Mouse (Mus musculus): ENCODE results near the gene Tbc1d2. TPM values are rescaled to one million over a fixed set of nuclear protein-coding genes. Genes with fewer than 3 reads are reported as not detected.
"Not testable (repeated sequence)": the region's sequence is repeated elsewhere in the genome, so short reads cannot be mapped to it uniquely, and the experiment has no call there.

Gene Tbc1d2
- polyA plus RNA-seq, 1 experiment = 1.0 TPM

GRCm38 (mm10) chr4:46643676-46644112 lies 6.3 kb downstream of the Tbc1d2 start:
- Histone ChIP-seq H3K4me1 (ENCODE audit: control insufficient read depth, insufficient read depth, insufficient read length) (no peaks in the 10 kb centered on the region), H3K4me3 (ENCODE audit: extremely low read depth, insufficient read depth, insufficient read length) (no peak overlapping the region), H3K27me3 (ENCODE audit: control insufficient read depth, insufficient read depth, low read length) (no peaks in the 10 kb centered on the region), H3K27ac (ENCODE audit: insufficient read depth, low read length) (no peak overlapping the region), H3K36me3 (ENCODE audit: control insufficient read depth, insufficient read depth, low read length) (no peaks in the 10 kb centered on the region)
- no peak for DNase-seq (ENCODE audit: low read depth in 1 of 2, low spot score in 2 of 2)
- WGBS = 58% methylated on average over 8 of the region's 8 CpGs
- TF ChIP-seq POLR2A (IDR thresholded peaks at IDR 0.05; ENCODE audit: low read depth, low read length) (no peak), CTCF (IDR thresholded peaks at IDR 0.05; ENCODE audit: extremely low read depth, insufficient read depth, insufficient read length, insufficient replicate concordance) (no peak)

DNA sequence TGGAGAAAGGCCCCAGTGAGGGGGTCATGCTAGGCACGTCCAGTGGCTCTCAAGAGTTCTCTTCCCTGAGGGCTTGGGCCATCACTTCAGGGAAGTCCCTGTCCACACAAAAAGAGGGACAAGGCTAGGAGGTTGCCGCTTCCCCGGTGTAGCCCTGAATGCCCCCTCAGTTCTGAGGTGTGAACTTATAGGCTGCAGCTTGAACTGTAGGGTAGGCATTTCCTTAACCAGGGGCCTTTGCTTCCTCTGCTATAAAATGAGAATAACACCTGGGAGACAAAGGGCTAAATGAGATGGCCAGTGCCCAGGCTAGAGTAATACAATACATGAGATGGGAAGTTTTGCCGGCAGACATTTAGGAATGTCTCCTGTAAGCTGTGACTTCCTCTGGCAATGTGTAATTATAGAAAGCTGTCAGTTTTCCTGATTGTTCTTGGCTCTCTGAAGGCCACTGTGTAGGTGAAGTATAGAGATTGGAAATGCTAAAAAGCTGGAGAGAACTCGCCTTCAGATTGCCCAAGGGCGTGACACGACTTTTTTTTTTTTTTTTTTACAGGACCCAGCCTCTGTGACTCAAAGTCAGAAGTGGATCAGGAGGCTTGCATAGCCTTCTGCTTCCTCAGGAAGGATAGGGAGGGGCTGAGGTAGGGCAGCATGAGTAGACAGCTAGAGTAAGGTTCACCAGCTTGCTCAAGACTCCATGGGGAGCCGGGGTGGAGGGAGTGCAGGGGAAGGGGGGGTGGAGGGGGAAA lies 6.9 kb downstream of the Tbc1d2 start:
- H3K4me1 ChIP-seq (ENCODE audit: control insufficient read depth, insufficient read depth, insufficient read length) = no peaks in the 10 kb centered on the region
- TF ChIP-seq POLR2A (IDR thresholded peaks at IDR 0.05; ENCODE audit: low read depth, low read length) (no peak), CTCF (IDR thresholded peaks at IDR 0.05; ENCODE audit: extremely low read depth, insufficient read depth, insufficient read length, insufficient replicate concordance) (no peak)

DNA sequence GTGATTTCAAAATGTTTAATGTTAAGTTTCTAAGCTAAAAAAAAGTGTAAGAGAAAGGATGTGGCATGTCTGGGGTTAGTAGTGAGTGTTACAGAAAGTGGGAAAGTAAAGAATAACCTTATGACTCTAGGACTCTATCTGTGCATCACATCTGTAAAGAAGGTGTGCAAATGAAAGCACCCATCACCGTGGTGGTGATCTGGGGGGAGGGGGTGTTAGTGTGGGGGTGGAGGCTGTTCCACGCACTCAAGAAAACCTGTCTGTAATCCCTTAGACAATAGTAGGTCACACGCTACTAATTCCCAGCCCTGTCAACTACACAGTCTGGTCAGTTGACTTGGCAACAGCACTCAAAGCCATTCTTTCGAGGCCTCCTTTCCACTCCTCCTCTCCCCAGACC lies 8.7 kb downstream of the Tbc1d2 start:
- Histone ChIP-seq H3K27me3 (ENCODE audit: control insufficient read depth, insufficient read depth, low read length) (no peaks in the 10 kb centered on the region), H3K4me1 (ENCODE audit: control insufficient read depth, insufficient read depth, insufficient read length) (no peaks in the 10 kb centered on the region), H3K36me3 (ENCODE audit: control insufficient read depth, insufficient read depth, low read length) (no peaks in the 10 kb centered on the region), H3K27ac (ENCODE audit: insufficient read depth, low read length) (no peak overlapping the region), H3K4me3 (ENCODE audit: extremely low read depth, insufficient read depth, insufficient read length) (no peak overlapping the region)
- DNase-seq (ENCODE audit: low read depth in 1 of 2, low spot score in 2 of 2) = no peak
- WGBS = 54% methylated on average over 4 of the region's 4 CpGs
- TF ChIP-seq POLR2A (IDR thresholded peaks at IDR 0.05; ENCODE audit: low read depth, low read length) (no peak), CTCF (IDR thresholded peaks at IDR 0.05; ENCODE audit: extremely low read depth, insufficient read depth, insufficient read length, insufficient replicate concordance) (no peak)

More for the DNA sequence above, 6.9 kb downstream of the Tbc1d2 start:
- DNase-seq (ENCODE audit: low read depth in 1 of 2, low spot score in 2 of 2) = no peak
- Histone ChIP-seq H3K36me3 (ENCODE audit: control insufficient read depth, insufficient read depth, low read length) (no peaks in the 10 kb centered on the region), H3K4me3 (ENCODE audit: extremely low read depth, insufficient read depth, insufficient read length) (no peak overlapping the region), H3K27me3 (ENCODE audit: control insufficient read depth, insufficient read depth, low read length) (no peaks in the 10 kb centered on the region), H3K27ac (ENCODE audit: insufficient read depth, low read length) (no peak overlapping the region)
- 53% methylated on average over 8 of the region's 8 CpGs for WGBS

DNA sequence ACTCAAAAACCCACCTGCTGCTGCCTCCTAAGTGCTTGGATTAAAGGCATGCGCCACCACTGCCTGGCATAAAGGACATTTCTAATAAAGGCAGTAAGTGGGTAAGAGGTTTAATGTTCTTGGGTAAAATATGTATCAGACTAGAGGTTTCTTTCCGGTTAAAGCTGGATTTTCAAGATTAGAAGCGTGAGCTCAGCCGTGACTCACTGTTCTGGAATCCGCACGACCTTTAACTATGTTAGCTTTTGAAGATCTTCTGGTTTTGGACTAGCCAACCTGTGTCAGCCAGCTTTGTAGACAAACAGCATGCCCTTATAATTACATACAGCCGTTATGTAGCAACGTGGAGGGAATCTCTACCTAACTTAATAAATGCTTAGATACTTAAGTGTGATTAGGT lies 10.1 kb downstream of the Tbc1d2 start:
- TF ChIP-seq POLR2A (IDR thresholded peaks at IDR 0.05; ENCODE audit: low read depth, low read length) = no peak
- TF ChIP-seq CTCF (IDR thresholded peaks at IDR 0.05; ENCODE audit: extremely low read depth, insufficient read depth, insufficient read length, insufficient replicate concordance) = no peak
- Histone ChIP-seq H3K4me1 (ENCODE audit: control insufficient read depth, insufficient read depth, insufficient read length) (no peaks in the 10 kb centered on the region), H3K36me3 (ENCODE audit: control insufficient read depth, insufficient read depth, low read length) (no peaks in the 10 kb centered on the region), H3K27me3 (ENCODE audit: control insufficient read depth, insufficient read depth, low read length) (no peaks in the 10 kb centered on the region), H3K27ac (ENCODE audit: insufficient read depth, low read length) (no peak overlapping the region), H3K4me3 (ENCODE audit: extremely low read depth, insufficient read depth, insufficient read length) (no peak overlapping the region)
- 92% methylated on average over 8 of the region's 8 CpGs for WGBS
- DNase-seq (ENCODE audit: low read depth in 1 of 2, low spot score in 2 of 2) = no peak

GRCm38 (mm10) chr4:46637250-46637649 lies 12.8 kb downstream of the Tbc1d2 start:
- not testable (repeated sequence) for H3K27me3 ChIP-seq (ENCODE audit: control insufficient read depth, insufficient read depth, low read length); DNase-seq (ENCODE audit: low read depth in 1 of 2, low spot score in 2 of 2); H3K4me1 ChIP-seq (ENCODE audit: control insufficient read depth, insufficient read depth, insufficient read length); H3K4me3 ChIP-seq (ENCODE audit: extremely low read depth, insufficient read depth, insufficient read length); H3K36me3 ChIP-seq (ENCODE audit: control insufficient read depth, insufficient read depth, low read length); H3K27ac ChIP-seq (ENCODE audit: insufficient read depth, low read length)
- WGBS = 94% methylated on average over 10 of the region's 10 CpGs

DNA sequence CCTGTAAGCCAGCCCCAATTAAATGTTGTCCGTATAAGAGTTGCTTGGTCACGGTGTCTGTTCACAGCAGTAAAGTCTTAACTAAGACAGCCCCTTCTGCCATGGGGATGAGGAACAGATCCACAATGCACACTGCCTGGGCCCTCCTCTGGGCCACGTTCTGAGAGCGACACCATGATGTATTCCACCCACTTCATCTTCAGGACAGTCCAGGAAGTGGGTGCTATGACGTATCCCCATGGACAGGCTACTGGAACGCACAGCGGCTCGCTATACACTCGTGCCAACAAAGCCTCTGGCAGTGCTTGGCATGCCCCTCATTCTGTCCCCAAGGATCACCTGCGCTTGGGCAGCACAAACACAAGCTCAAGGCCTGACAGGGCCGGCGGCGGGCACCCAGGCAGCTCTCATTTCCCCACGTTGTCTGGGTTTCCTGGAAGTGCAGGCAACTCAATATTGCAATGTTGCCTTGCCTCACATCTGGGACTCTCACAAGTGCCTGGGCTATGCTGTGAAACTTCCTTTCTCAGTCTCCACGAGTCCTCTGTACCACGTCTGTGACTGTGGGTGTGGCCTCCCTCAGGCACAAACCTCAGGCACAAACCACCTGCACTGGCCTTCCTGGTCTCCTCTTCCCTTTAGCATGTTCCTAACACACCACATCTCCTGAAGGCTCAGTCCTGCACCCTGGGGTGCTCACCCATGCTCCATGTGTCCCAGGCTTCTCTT lies 14.1 kb downstream of the Tbc1d2 start:
- WGBS = 66% methylated on average over 16 of the region's 16 CpGs
- TF ChIP-seq CTCF (IDR thresholded peaks at IDR 0.05; ENCODE audit: extremely low read depth, insufficient read depth, insufficient read length, insufficient replicate concordance) (no peak), POLR2A (IDR thresholded peaks at IDR 0.05; ENCODE audit: low read depth, low read length) (no peak)
- H3K27ac ChIP-seq (ENCODE audit: insufficient read depth, low read length) = no peak overlapping the region
- H3K27me3 ChIP-seq (ENCODE audit: control insufficient read depth, insufficient read depth, low read length) = no peaks in the 10 kb centered on the region
- H3K4me1 ChIP-seq (ENCODE audit: control insufficient read depth, insufficient read depth, insufficient read length) = no peaks in the 10 kb centered on the region
- no peak for DNase-seq (ENCODE audit: low read depth in 1 of 2, low spot score in 2 of 2)
- H3K4me3 ChIP-seq (ENCODE audit: extremely low read depth, insufficient read depth, insufficient read length) = no peak overlapping the region
- H3K36me3 ChIP-seq (ENCODE audit: control insufficient read depth, insufficient read depth, low read length) = no peaks in the 10 kb centered on the region

DNA sequence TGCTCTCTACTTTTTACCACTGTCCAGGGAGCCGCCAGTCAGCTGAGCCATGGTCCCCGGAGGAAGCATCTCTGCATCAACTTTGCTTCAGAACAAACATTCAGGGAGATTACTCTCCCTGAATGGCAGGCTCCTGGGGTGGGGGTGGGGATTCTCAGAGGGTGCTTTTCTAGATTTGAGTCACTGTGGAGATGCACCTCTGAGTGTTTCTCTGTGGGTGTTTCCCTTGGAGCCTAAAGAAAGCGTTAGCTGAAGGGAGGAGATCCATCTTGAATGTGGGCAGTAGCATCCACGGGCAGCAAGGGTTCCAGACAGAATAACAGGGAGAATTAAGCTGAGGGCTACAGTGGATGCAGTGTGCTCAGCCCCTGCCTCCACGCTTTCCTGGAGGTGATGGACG lies 15.1 kb downstream of the Tbc1d2 start:
- no peak for TF ChIP-seq POLR2A (IDR thresholded peaks at IDR 0.05; ENCODE audit: low read depth, low read length)
- no peak for TF ChIP-seq CTCF (IDR thresholded peaks at IDR 0.05; ENCODE audit: extremely low read depth, insufficient read depth, insufficient read length, insufficient replicate concordance)
- Histone ChIP-seq H3K4me3 (ENCODE audit: extremely low read depth, insufficient read depth, insufficient read length) (no peak overlapping the region), H3K27ac (ENCODE audit: insufficient read depth, low read length) (no peak overlapping the region), H3K27me3 (ENCODE audit: control insufficient read depth, insufficient read depth, low read length) (no peaks in the 10 kb centered on the region), H3K4me1 (ENCODE audit: control insufficient read depth, insufficient read depth, insufficient read length) (peaks cover 2% of the 10 kb centered on the region; the same call in 1 of the 2 replicates), H3K36me3 (ENCODE audit: control insufficient read depth, insufficient read depth, low read length) (no peaks in the 10 kb centered on the region)
- no peak for DNase-seq (ENCODE audit: low read depth in 1 of 2, low spot score in 2 of 2)
- 85% methylated on average over 6 of the region's 6 CpGs for WGBS

- H3K36me3 ChIP-seq (ENCODE audit: control insufficient read depth, insufficient read depth, low read length); H3K27me3 ChIP-seq (ENCODE audit: control insufficient read depth, insufficient read depth, low read length); H3K4me3 ChIP-seq (ENCODE audit: extremely low read depth, insufficient read depth, insufficient read length); H3K27ac ChIP-seq (ENCODE audit: insufficient read depth, low read length); H3K4me1 ChIP-seq (ENCODE audit: control insufficient read depth, insufficient read depth, insufficient read length); DNase-seq (ENCODE audit: low read depth in 1 of 2, low spot score in 2 of 2): not testable (repeated sequence)
- 87% methylated on average over 6 of the region's 6 CpGs for WGBS
These were observed 16.4 kb downstream of the Tbc1d2 start for GRCm38 (mm10) chr4:46633565-46633964.

Data from spleen, adult 2 months (tissue).